Mouse (Mus musculus) heart, embryonic 13.5 days (tissue): Measurements from ENCODE around the gene Micall2. TPM values are rescaled to one million over a fixed set of nuclear protein-coding genes. Genes with fewer than 3 reads are reported as not detected.
A peak's percentile ranks its signal among the peaks of the same experiment; 100 is the strongest.

Experiments used
- ATAC-seq: fragments of 200-750 bp; cut with Nextera tagmentation; 2 replicates; pipeline ENCODE4 v1.8.0; 2017; ENCODE audit warnings: moderate TSS enrichment; ENCODE audit not compliant: insufficient number of reproducible peaks, low FRiP score, low TSS enrichment; ENCODE audit errors: extremely low read depth
- H3K27ac ChIP-seq: fragments of 300-500 bp; sonication (generic); replicated peaks from 2 replicates; pipeline ENCODE4 v1.5.1; 2015; ENCODE audit warnings: moderate library complexity, mild to moderate bottlenecking, inconsistent platforms
- H3K27me3 ChIP-seq: fragments of 300-500 bp; sonication (generic); replicated peaks from 2 replicates; pipeline ENCODE4 v1.6.1; 2015; ENCODE audit warnings: mild to moderate bottlenecking, inconsistent platforms
- H3K36me3 ChIP-seq: fragments of 300-500 bp; sonication (generic); 2 replicates; pipeline ENCODE4 v1.6.1; 2015; ENCODE audit warnings: mild to moderate bottlenecking, inconsistent platforms
- H3K4me1 ChIP-seq: fragments of 300-500 bp; sonication (generic); 2 replicates; pipeline ENCODE4 v1.6.1; 2015; ENCODE audit warnings: inconsistent platforms
- H3K4me2 ChIP-seq: fragments of 300-500 bp; sonication (generic); 2 replicates; pipeline ENCODE4 v1.6.1; 2015; ENCODE audit warnings: inconsistent platforms, mild to moderate bottlenecking, moderate library complexity
- H3K4me3 ChIP-seq: fragments of 300-500 bp; sonication (generic); 2 replicates; pipeline ENCODE4 v1.5.1; 2015; ENCODE audit warnings: moderate library complexity, mild to moderate bottlenecking, inconsistent platforms
- H3K9ac ChIP-seq: fragments of 300-500 bp; sonication (generic); 2 replicates; pipeline ENCODE4 v1.6.1; 2015; ENCODE audit warnings: inconsistent platforms, mild to moderate bottlenecking, moderate library complexity
- H3K9me3 ChIP-seq: fragments of 300-500 bp; sonication (generic); 2 replicates; pipeline ENCODE4 v1.6.1; 2016; ENCODE audit warnings: inconsistent platforms
- WGBS: fragments of 180-500 bp; shearing (Covaris S2); methylation state at CpG from one replicate; pipeline ENCODE4 v1.1.7; 2015; ENCODE audit warnings: mixed read lengths; 5-methylcytosine and 5-hydroxymethylcytosine counted together
- polyA plus RNA-seq: library from polyadenylated mRNA; unstranded; fragments of >200 nt; fragmentation: Nextera tagmentation; extraction: Ambion mirVana; gene quantifications from 2 replicates; pipeline ENCODE4 v1.2.1, GENCODE M21; 2015

The Micall2 gene
- polyA plus RNA-seq, 1 experiment from 2014 or later, result 1.7 TPM

GRCm38 (mm10) chr5:139674940-139675706 is 61.0 kb downstream of the Micall2 start:
- Histone ChIP-seq H3K36me3 (no peaks in the 10 kb centered on the region), H3K4me1 (no peaks in the 10 kb centered on the region), H3K27me3 (peaks cover 98% of the 10 kb centered on the region), H3K9me3 (no peaks in the 10 kb centered on the region), H3K4me2 (no peak overlapping the region), H3K9ac (no peak overlapping the region), H3K27ac (no peak overlapping the region), H3K4me3 (no peak overlapping the region)
- WGBS, result 19% methylated on average over 13 of the region's 13 CpGs
- ATAC-seq, result no peak

- H3K27ac ChIP-seq, result no peak overlapping the region
- H3K4me2 ChIP-seq, result no peak overlapping the region
- no peak overlapping the region for H3K9ac ChIP-seq
- WGBS, result 12% methylated on average over 8 of the region's 8 CpGs
- no peaks in the 10 kb centered on the region for H3K36me3 ChIP-seq
- no peaks in the 10 kb centered on the region for H3K9me3 ChIP-seq
- no peaks in the 10 kb centered on the region for H3K4me1 ChIP-seq
- H3K27me3 ChIP-seq, result peaks cover 100% of the 10 kb centered on the region
- no peak overlapping the region for H3K4me3 ChIP-seq
- no peak for ATAC-seq
These were observed 66.8 kb downstream of the Micall2 start for GRCm38 (mm10) chr5:139669380-139669779.

- WGBS, result 1% methylated on average over 24 of the region's 24 CpGs
- Histone ChIP-seq H3K27me3 (peaks cover 99% of the 10 kb centered on the region), H3K36me3 (no peaks in the 10 kb centered on the region), H3K4me1 (no peaks in the 10 kb centered on the region), H3K4me2 (peak overlapping the region; percentile 35; the same call in 1 of the 2 replicates), H3K27ac (no peak overlapping the region), H3K9me3 (no peaks in the 10 kb centered on the region), H3K4me3 (no peak overlapping the region), H3K9ac (no peak overlapping the region)
- no peak for ATAC-seq
These were observed 67.6 kb downstream of the Micall2 start for GRCm38 (mm10) chr5:139668494-139668893.

- no peak overlapping the region for H3K4me2 ChIP-seq
- H3K9ac ChIP-seq, result no peak overlapping the region
- 28% methylated on average over 2 of the region's 2 CpGs for WGBS
- no peaks in the 10 kb centered on the region for H3K9me3 ChIP-seq
- no peak for ATAC-seq
- H3K4me1 ChIP-seq, result no peaks in the 10 kb centered on the region
- H3K36me3 ChIP-seq, result no peaks in the 10 kb centered on the region
- H3K27me3 ChIP-seq, result peaks cover 95% of the 10 kb centered on the region
- no peak overlapping the region for H3K4me3 ChIP-seq
- no peak overlapping the region for H3K27ac ChIP-seq
These were observed 69.6 kb downstream of the Micall2 start for GRCm38 (mm10) chr5:139666496-139666895.

DNA sequence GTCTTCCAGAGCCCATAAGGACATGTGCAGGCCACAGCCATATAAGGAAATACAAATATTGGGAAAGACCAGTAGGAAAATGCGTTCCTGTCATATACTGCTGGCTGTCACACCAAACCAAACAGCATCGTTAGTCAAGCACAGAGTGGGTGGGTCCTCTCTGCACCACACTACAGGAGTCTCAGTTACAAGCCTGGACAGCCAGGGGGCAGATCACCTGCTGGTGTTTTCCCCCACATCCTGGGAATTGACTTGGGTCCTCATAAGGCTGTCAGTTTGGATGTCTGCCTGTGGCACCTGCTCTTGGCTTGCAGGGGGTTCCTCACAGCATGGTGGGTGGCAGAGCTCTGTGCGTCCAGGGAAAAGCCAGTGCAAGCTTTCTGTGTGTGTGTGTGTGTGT is 70.8 kb downstream of the Micall2 start:
- Histone ChIP-seq H3K4me1 (no peaks in the 10 kb centered on the region), H3K36me3 (no peaks in the 10 kb centered on the region), H3K9me3 (no peaks in the 10 kb centered on the region), H3K9ac (no peak overlapping the region), H3K4me2 (no peak overlapping the region), H3K4me3 (no peak overlapping the region), H3K27ac (no peak overlapping the region), H3K27me3 (peaks cover 94% of the 10 kb centered on the region)
- no peak for ATAC-seq
- 51% methylated on average over 3 of the region's 3 CpGs for WGBS

- Histone ChIP-seq H3K27ac (no peak overlapping the region), H3K27me3 (peaks cover 94% of the 10 kb centered on the region)
These were observed 74.4 kb downstream of the Micall2 start for GRCm38 (mm10) chr5:139661713-139662112.

DNA sequence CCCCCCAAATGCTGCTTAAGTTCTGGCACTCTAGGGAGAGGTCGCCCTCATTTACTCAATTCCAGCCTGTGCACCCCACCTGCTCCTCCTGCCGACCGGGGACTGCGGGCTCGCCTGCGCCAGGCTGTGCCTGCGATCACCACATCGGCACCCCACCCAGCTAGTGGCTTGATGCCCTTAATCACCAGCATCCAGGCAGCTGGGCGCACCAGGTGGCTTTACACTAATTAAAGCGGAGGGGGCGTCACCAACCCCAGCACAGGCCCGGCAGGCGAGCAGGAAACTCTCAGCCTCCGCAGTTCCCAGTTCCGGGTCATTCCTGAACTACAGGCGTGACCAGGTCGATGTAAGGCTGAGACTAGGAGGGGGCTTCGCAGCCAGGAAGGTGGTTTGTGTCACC is 76.8 kb downstream of the Micall2 start:
- 3% methylated on average over 18 of the region's 18 CpGs for WGBS
- no peak overlapping the region for H3K27ac ChIP-seq
- H3K4me2 ChIP-seq, result no peak overlapping the region; the same call in 1 of the 2 replicates
- H3K4me1 ChIP-seq, result no peaks in the 10 kb centered on the region
- H3K9me3 ChIP-seq, result no peaks in the 10 kb centered on the region
- H3K9ac ChIP-seq, result no peak overlapping the region
- H3K27me3 ChIP-seq, result peaks cover 78% of the 10 kb centered on the region
- no peak for ATAC-seq
- no peaks in the 10 kb centered on the region for H3K36me3 ChIP-seq
- no peak overlapping the region for H3K4me3 ChIP-seq

More at GRCm38 (mm10) chr5:139661713-139662112, 74.4 kb downstream of the Micall2 start:
- no peaks in the 10 kb centered on the region for H3K9me3 ChIP-seq
- H3K36me3 ChIP-seq, result no peaks in the 10 kb centered on the region
- no peaks in the 10 kb centered on the region for H3K4me1 ChIP-seq
- H3K4me2 ChIP-seq, result no peak overlapping the region
- H3K9ac ChIP-seq, result no peak overlapping the region
- no peak overlapping the region for H3K4me3 ChIP-seq
- no peak for ATAC-seq
- WGBS, result 58% methylated on average over 7 of the region's 8 CpGs

- 24% methylated on average over 7 of the region's 7 CpGs for WGBS
These were observed 77.3 kb downstream of the Micall2 start for GRCm38 (mm10) chr5:139658865-139659264.

GRCm38 (mm10) chr5:139657959-139658602 is 78.1 kb downstream of the Micall2 start:
- Histone ChIP-seq H3K36me3 (no peaks in the 10 kb centered on the region), H3K27ac (no peak overlapping the region), H3K4me2 (no peak overlapping the region), H3K4me1 (no peaks in the 10 kb centered on the region), H3K9me3 (no peaks in the 10 kb centered on the region), H3K27me3 (peaks cover 70% of the 10 kb centered on the region), H3K4me3 (no peak overlapping the region), H3K9ac (no peak overlapping the region)
- WGBS, result 54% methylated on average over 10 of the region's 10 CpGs
- no peak for ATAC-seq

More at GRCm38 (mm10) chr5:139658865-139659264, 77.3 kb downstream of the Micall2 start:
- Histone ChIP-seq H3K36me3 (no peaks in the 10 kb centered on the region), H3K9ac (no peak overlapping the region), H3K4me2 (no peak overlapping the region), H3K27me3 (peaks cover 73% of the 10 kb centered on the region), H3K4me1 (no peaks in the 10 kb centered on the region), H3K27ac (no peak overlapping the region), H3K9me3 (no peaks in the 10 kb centered on the region), H3K4me3 (no peak overlapping the region)
- ATAC-seq, result no peak
